Mouse (Mus musculus): ENCODE data around the gene Zfp362.

GRCm38 (mm10) chr4:128793710-128794109 is 12.1 kb downstream of the Zfp362 start:
- TF ChIP-seq CTCF (IDR thresholded peaks at IDR 0.05; ENCODE audit: low read depth) (no peak), EP300 (IDR thresholded peaks at IDR 0.05; ENCODE audit: low read depth) (no peak)
